Mouse (Mus musculus) adipocyte (in vitro differentiated cells): ENCODE measurements around the gene Nrip1.
"Not testable (repeated sequence)": the region's sequence is repeated elsewhere in the genome, so short reads cannot be mapped to it uniquely, and the experiment has no call there.

Source experiments
- DNase-seq: peaks from one replicate; pipeline ENCODE4 v3.0.0-alpha.2; 2016; ENCODE audit warnings: low spot score

Nrip1 gene

DNA sequence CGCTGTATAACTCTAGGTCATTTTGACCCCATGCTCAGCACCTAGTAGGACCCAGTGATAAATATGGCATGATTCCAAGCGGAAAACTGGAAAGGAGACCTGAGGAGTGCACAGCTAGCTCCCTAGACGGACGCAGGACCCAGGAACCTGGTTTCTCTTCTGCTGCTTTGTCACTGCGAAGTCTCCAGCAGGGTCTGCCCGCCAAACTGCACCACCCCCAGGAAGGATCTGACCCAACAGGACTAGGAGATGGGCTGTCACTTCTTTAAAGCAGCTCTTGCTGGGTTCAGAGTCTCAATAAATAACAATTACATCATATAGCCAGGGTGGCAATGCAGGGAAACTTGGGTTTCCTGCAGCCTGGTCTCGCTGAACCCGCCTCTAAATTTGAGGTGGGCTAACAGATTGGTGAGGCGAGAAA lies at the start of gene Nrip1:
Gene Nrip1, minus strand, starts transcription at position 157 of the 421 bp plus-strand sequence.
- DNase-seq, result peak; percentile 83

DNA sequence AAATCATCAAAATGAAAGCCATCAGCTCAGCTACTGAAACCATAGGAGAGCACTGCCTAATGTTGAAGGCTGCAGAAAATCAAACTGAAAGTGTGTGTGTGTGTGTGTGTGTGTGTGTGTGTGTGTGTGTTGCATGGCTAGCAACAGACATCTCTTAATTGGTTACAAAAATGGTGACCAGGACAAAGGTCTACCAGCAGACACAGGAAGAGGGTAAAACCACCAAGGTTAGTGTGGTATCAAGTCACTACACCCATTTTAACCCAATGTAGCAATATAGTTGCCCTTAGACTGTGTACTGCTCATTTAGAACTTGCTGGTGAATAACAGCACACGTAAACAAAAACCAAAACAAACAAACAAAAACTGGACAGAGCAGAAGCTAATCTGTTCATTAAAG lies 48.9 kb upstream of the Nrip1 start:
- DNase-seq, result no peak

DNA sequence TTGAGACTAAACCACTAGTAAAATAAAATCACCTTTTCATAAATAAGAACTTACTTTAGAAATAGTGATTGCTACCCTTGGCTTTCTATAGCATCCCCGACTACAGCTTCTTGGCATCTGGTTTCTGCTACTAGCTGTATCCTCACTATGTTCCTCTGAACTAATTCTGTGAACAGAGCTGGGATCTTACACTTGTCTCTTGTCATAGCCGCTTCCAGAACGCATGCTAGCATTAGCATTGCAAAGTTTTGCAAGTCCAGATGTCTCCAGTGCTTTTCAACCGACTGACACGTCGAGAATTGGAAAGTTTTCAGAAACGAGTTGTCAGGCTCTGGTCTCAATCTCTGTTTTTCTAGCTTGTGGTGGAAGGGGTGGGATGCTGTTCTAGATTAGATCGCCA lies 46.2 kb upstream of the Nrip1 start:
- peak; percentile 42 for DNase-seq

DNA sequence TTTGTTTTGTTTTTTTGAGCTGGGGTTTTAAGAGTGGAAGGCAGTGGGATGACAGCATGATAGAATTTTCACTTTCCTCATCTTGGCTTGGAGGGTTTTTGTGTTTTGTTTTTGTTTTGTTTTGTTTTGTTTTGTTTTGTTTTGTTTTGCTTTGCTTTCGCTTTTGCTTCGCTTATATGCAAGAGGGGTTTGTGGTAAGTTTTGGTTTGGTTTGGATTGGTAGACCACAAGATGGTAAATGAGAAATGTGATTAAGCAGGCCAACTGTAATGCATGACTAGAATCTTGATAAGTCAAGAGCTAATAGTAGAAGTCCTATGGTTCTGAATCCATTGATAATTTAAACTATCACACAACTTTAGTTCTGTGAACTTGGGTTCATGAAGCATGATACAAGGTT lies 42.9 kb upstream of the Nrip1 start:
- no peak for DNase-seq

DNA sequence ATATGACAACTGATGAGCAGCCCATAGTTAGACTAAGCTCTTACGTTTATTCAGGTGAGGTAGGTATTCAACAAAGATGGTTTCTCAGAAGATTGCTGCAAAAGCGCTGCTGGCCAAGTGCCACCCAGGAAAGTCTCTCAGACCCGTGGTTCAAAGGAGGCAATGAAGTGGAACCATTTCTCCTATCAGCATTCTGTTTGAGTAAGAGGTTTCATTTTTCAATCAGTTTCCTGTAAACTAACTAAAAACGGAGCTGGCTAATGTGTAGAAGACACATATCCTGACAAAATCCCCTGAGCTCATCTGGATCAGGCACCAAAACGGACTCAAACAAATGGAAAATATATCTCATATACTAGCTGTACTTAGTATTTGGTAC lies 42.4 kb upstream of the Nrip1 start:
- DNase-seq, result no peak

DNA sequence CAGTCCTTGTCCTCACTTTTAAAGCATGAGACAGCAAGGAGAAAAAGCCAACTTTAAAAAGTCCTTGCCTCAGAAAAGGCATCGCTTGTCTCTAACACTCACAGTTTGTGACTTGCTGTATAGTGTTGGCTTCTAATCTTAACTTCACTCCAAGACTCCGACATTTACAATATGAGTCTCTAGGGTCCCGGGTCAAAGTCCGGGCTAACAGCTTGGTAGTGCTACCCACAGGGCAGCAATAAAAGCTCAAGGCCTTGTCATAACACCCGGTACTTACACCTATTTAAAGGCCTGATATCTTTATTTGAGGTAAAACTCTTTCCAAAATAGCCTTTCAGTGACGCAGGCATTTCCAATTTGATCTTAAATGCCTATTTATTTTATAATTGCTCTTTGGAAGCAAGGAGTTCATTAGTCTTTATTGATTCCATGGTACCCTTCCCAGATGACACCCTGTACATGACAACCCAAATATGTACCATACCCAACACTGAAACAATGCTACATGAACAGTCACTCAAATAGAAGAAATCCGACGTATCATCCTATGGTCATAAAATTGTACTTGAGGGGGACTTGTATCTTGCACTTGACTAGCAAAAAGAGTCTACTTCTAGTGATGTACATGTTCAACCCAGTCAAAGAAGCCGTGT lies 41.9 kb upstream of the Nrip1 start:
- DNase-seq, result no peak

DNA sequence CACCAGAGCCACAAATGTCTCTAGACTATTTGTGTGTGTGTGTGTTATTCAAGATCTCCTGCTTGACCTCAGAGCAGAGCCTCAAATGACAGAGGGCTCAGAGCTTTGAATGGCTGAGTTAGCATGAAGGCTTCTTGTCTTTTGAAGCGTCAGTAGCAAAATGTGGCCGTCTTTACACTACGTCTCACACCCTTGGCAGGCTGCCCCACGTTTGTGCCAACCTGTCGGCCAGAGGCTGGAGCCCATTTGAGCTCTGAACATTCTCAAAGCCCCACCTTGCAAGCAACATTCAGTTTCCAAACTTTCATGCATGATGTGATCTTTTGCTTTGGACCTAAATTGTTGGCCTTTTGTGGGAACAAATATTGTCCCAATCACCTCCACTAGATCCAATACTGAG lies 40.9 kb upstream of the Nrip1 start:
- DNase-seq, result no peak

DNA sequence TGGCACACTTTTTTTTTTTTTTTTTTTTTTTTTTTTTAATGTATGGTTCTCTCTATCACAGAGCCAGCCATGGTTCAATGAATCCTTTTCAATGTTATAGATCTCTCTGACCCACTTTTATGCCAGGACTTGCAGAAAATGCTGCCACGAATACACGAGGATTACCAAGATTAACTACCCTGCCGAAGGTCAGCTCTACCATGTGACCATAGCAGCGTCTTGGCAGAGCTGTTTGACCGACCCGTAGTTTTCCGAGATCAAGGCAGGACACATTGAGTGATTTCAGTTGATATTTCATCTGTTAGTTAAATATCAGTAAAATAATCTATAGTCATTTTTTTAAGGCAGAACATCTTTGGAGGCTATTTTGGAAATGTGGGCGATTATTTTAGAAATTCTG lies 40.0 kb upstream of the Nrip1 start:
- DNase-seq, result no peak

DNA sequence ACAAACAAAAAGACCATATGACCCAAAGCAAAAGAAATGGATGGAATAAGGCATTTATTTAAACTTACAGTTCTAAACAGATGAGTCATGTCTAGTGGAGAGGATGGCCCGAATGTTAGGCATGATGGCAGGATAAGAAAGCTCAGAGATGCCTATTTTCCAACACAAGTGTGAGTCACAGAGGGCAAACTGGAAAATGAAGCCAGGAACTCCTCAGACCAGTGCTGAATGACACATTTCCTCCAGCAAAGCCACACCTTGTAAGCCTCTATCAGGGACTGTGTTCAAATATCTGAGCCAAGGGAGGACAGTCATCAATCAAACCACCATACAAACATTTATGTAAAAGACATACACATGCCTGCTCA lies 35.7 kb upstream of the Nrip1 start:
- peak; percentile 41 for DNase-seq

DNA sequence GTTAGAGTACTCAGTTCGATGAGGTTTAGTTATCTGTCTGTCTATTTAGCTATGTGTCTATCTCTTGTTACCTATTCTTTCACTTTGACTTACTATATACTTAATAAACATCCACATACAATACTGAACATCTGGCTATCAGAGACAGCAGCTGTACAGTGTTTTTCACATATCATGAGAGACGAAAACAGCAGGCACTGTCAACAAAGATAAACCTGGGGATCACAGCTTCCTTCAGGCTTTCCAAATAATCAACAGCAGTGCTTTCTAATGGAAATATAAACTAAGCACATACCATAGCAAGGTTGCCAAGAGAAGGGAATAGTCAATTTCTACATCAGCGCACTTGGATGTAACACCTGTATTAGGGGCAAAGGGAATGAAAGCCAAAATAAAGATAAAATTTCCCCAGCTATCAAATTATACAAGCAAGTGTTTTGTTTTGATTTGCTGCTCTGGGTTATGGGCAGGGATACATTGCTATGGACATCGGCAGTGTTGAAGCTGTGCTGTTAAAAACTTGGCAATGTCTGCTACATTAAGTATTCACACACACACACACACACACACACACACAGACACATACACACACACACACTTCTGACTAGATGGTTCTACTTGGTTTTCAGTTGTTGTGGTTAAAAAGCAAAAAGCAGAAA lies 35.2 kb upstream of the Nrip1 start:
- no peak for DNase-seq

DNA sequence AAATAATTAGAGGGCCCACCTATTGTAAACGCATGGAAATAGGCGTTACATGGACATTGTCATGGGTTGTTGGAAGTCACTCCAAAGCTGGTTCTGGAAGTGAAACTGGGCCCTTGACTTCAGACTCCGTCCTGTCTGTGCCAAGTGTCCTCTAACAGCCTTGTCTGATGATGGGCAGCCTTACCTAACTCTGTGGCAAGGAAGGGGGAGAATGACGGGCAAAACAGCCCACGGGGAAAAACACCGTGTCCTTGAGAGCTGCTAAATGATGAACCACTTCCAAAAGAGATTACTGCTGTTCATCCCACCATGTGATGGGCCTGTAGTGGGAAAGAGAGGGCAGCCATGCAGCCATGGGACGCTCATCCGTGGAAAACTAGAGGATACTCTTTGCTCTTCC lies 34.6 kb upstream of the Nrip1 start:
- no peak for DNase-seq

DNA sequence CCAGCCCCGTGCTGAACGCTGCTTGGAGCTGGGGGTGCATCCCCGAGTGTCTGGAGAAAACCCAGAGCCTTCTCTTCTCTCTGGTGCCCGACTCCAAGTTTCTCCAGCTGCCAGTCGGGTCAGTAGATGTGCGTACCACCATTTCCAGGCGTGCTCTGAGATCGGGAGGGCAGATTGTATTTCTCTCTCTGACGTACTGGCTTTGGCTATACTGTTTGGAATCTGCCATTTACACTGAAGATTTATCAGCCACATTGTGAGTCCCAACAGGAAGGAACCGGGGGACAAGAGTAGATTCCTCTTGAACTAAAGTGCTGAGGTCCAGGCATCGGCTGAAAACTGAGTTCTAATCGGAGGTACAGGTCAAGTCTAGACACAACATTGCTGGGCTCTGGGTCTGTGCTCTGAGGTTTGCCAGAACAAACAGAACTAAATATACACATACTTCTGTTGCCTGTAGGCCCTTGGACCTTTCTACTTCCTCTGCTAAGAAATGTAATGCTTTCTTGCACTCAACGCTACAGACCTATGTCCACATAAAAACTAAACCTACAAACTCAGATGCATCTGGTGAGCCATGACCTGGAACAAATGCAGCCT lies 33.8 kb upstream of the Nrip1 start:
- DNase-seq, result no peak

DNA sequence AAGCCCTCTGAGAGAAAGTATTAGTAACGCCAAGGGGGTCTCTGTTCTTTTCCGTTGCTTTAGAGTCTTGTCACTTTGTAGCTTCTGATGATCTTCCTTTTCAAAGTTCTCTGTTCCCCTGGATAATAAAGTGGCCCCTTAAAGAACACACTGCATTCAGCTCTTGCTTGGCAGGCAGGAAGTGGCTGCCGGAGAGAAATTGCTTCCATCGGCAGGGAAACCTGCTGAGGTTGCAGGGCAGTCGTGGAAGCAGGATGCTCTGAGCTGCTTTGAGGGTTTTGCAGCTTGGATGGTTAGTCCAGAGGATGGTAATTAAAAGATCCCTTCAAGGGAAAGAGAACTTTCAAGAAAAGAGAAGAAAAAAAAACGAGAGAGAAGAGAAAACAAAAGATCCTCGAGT lies 33.3 kb upstream of the Nrip1 start:
- no peak for DNase-seq

DNA sequence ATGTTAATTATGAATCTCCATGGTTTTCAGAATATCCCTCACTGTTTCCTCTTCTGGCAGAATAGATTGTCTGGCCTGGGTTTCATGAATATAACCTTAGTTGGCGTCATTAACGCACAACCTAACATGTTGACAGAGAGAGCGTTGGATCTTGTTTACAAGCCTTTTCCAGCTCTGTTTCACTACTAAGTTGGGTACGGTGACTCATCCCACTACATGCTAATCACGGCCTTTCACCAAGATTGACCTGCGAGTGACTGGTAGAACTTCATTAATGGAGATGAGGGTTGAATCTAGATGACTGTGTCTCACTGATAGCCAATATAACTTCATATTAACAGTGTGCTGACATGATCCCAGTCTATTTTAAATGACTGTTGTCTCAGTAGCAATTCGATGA lies 32.7 kb upstream of the Nrip1 start:
- no peak for DNase-seq

DNA sequence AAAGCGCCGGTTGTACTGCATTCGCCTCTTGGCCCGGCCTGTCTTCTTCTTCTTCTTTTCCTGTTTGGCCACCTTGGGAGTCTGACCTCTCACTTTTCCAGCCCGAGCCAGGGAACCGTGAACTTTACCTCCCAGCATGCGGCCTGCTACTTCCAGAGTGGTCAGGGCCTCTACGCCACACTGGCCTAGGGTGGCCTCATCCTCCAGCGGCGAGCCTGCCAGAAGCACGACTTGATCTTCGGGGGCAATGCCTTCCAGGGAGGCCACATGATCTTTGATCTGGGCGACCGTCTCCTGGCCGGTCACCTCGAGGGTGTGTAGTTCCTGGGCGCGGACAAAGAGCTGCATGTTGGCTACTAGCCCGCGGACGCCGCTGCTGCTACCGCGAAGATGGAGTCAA lies 29.7 kb upstream of the Nrip1 start:
- DNase-seq, result not testable (repeated sequence)

DNA sequence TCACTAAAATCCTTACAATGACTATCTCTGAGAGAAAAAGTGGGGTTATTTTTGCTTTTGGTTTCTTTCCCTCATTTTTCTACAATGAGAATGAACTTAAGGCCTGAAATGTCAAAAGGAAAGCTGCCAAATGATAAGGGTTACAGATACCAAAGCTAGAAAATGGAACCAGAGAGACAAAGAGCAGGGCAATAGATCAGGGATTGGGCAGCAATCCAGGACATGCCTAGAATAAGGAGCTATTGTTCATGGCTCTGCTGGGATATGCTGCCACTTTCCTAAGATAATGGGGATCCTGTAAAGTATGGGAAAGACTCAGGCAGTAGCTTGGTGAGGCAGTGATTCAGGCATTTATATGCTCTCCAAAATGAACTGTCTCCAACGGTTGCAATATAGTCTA lies 22.9 kb upstream of the Nrip1 start:
- DNase-seq, result peak; percentile 26

DNA sequence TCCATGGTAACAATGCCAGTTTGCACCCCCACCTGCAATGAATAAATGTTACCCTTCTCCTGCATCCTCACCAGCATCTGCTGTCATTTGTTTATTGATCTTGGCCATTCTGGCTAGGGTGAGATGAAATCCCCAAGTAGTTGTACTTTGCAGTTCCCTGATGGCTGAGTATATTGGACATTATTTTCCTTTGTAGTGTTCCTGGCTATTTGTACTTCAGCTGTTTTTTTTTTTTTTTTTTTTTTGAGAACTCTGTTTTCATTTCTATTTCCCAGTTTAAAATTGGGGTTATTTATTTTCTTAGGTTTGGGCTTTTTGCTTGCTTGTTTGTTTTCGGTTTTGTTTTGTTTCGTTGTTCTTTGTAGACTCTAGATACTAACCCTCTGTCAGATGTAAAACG lies 19.6 kb upstream of the Nrip1 start:
- no peak for DNase-seq

DNA sequence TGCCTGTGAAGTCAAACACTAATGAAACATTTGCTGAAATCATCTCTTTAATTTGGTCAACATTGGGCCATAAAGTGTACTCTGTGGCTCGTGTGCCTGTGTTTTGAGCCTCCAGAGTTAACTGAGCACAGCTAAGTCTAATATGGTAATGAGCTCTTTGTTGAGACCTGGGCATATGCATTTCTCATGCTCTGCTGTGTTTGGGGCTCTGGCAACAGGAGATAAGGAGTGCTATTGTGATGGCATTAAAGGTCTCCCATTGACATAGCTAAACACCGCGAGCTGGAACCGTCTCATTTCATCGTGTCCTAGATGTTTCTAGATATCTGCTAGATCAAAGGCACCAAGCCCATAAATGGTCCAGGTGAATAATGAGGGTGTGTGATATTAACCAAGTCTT lies 12.9 kb upstream of the Nrip1 start:
- no peak for DNase-seq

DNA sequence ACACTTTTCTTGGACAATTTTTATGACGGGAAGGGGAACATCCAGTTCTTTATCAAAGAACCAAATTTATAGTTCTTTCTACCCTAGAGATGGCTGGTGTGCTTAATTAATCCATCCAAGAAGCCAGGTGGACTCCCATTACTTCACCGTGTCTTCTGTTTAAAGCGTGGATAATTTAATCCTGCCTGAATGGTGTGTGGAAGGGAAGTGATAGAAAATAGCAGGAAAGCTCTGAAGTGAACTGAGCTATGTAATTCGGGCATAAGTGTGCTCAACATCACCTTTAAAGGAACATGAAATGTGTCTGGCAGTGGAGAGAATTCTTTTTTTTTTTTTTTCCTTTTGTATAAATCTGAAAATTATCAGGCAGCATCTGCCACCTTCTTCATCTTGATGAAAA lies 12.4 kb upstream of the Nrip1 start:
- DNase-seq, result no peak

DNA sequence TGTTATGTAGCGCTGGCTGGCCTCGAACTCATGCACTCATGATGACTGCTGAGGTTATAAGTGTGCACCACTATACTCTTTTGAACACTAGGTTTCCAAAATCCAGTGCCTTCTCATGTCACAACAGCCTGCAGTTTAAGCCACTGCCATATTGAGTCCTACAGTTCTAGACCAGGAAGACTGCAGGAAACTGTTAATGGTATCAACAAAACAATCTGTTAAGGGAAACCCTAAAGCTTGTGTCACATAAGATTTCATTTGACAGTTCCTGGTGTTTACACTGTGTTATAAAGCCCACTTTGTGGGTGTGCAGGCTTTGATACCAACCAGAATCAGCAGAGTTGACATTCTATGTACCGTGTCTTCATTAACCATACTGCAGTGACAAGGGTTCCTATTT lies 3.6 kb upstream of the Nrip1 start:
- DNase-seq, result no peak

DNA sequence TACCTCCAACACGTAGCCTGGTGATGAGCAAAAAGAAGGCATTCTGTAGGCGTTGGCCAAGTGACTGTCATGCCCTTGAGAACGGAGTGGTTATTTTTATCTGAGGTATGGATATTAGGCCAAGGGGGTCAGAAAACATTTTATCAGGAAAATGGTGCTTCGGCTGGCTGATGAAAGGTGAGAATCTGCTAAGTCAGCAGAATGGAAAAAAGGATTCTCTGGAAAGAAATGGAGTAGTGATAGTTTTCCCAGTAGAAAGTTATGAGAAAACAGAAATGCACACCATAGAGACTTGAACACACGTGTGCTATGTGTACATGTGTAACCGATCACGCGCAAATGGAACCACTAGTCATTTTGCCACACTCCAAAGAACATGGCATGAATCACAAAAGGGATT lies 3.0 kb upstream of the Nrip1 start:
- DNase-seq, result no peak

DNA sequence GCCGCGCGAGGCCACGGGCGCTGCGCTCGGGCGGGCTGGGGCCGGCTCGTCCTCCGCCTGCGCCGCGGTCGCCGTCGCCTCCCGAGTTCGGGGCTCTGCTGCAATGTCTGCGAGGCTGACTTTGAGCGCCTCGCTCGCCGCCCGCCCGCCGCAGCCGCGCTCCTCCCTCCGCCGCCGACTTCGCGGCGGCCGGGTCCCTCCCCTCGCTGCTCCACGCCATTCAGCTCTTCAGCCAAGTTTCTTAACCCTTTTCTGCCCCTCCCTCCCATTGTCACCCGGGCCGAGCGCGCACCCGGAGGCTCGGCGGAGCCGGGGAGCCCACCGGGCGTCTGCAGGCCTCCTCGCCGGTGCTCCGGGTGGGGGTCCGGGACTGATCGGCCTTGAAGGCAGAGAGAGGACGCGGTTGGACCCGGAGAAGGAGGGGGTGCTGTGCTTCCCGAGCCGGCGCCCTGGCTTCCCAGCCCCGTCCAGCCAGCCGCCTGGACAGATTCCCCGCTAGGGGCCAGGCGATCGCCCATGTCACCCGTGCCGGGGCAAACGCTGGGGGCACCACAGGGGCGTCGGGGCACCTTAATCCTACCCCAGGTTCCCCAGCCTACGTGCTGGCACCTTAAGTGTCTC lies 576 bp downstream of the Nrip1 start:
- DNase-seq, result peak; percentile 90
